Mouse (Mus musculus) 416B (cell line): ENCODE data around the gene Gm5148.
A peak's percentile ranks its signal among the peaks of the same experiment; 100 is the strongest.

Source experiments
- DNase-seq: peaks from one replicate; pipeline ENCODE4 v3.0.0; 2011; ENCODE audit warnings: low read depth

Gene Gm5148

GRCm38 (mm10) chr3:37724171-37724804, at the start of gene Gm5148:
Gm5148 (minus strand) TSS chr3:37724490.
- no peak for DNase-seq

- peak; percentile 51 for DNase-seq
Observed at GRCm38 (mm10) chr3:37770951-37771350, 46.7 kb upstream of the Gm5148 start.

GRCm38 (mm10) chr3:37769268-37769756, 45.0 kb upstream of the Gm5148 start:
- peak; percentile 81 for DNase-seq

DNA sequence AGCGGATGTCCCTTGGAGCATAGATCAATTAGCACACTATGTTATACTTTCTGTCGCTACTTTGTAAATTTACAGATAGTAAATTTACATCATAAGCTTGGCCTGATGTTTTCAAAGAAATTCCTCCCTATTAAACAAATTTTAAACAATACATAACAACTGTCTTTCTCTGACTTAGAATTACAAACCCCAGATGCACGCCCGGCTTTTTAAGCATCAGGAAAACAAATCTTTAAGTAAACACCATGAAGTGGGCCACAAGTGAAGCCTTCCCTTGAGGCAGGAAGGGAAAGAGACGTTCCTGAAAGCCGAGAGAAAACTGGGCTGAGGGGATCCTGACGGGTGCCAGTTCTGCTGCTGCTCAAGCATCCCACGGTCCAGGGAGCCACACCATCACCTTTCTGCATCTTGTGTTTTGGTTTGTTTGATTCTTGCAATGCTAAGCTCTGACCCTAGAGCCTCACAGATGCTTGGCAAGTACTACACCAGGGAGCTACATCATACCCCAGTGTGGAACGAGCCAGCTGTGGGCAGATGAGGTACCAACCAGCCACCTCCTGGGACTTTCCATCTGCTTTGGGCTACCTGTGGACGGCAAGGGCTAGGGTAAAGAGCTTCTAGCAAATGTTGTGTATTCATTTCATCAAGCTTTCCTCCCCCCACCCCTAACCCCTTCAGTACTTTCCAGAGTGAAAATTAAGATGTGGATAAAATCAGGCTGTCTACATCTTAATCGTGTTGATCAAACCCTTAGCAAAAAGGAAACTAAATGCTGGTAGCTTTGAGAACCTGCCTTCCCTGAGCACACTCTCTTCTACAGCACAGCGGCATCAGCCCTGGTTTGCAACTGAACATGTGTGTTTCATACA, 43.1 kb upstream of the Gm5148 start:
- no peak for DNase-seq

- DNase-seq, result no peak
Observed at GRCm38 (mm10) chr3:37766628-37767027, 42.3 kb upstream of the Gm5148 start.

GRCm38 (mm10) chr3:37765971-37766370, 41.7 kb upstream of the Gm5148 start:
- DNase-seq, result no peak

DNA sequence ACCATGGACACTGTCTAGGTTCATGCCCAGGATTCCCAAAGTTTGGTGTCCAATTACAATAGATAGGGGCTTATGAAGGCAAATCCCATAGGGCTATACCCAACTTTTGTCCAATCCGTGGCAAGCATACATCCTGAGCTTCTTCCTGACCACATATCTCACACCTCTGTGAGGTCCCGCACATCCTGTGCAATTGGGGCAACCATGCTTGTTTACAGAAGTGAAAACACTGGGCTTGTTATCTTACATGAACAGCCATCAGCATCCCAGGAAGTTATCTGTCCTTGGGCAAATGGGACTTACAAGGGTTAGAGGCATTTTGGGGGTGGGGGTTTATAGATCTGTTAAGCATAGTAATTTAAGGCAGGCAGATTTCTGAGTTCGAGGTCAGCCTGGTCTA, 41.0 kb upstream of the Gm5148 start:
- no peak for DNase-seq

DNA sequence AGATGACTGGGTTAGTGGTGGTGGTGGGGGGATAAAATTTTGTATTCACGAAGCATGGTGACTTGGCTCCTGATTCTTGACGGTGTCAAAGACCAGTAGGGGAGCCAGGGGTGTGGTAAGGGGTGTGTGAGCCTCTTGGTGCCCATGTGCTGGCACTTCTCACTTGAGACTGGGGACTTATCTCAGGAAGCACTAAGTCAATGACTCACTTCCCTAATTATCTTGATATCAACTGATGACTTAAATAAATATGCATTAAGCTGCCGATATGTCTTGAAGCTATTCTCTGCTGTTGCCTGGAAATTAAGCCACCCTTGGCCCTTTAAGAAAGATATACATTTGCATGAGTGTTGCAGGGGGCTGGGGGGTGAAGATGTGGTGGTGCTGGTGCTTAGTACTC, 38.0 kb upstream of the Gm5148 start:
- DNase-seq, result peak; percentile 94

DNA sequence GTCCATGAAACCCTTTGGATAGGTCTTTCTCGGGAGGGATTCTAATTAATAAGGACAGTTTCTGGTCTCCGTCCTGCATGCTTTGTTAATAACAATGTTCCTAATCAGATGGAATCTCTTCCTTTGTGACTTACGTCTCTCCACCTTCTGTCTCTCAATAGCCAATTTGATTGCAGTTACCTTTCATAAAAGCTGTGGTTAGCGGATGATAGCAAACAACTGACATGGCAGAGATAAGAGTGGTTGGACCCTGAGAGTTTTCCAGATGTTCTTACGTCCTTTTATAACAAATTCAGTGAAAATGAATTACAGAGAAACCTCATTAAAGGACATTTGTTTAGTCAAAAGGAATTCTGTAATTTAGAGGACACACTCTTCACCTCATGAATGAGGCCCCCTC, 37.5 kb upstream of the Gm5148 start:
- DNase-seq, result no peak

GRCm38 (mm10) chr3:37760866-37761265, 36.6 kb upstream of the Gm5148 start:
- peak; percentile 56 for DNase-seq

- no peak for DNase-seq
Observed at GRCm38 (mm10) chr3:37758611-37759322, 34.5 kb upstream of the Gm5148 start.

- DNase-seq, result peak; percentile 78
Observed at GRCm38 (mm10) chr3:37758124-37758523, 33.8 kb upstream of the Gm5148 start.

GRCm38 (mm10) chr3:37757613-37758012, 33.3 kb upstream of the Gm5148 start:
- no peak for DNase-seq

DNA sequence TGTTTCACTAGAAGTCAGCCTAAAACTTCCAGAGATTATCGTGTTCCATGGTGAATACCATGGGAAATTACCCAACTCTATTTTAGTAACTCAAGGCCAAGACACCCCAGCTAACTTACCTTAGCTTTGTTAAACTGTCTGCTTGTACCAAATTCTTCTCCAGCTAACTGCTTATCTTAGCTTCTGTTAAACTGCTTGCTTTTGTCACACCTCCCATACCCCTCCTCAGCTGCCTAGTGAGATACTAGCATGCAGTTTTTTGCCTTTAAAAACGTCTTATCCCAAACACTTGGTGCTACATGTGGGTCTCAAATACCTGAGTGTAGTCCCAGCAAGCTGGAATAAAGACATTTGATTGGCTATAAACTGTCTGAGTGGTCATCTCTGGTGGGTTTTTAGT, 31.7 kb upstream of the Gm5148 start:
- no peak for DNase-seq

DNA sequence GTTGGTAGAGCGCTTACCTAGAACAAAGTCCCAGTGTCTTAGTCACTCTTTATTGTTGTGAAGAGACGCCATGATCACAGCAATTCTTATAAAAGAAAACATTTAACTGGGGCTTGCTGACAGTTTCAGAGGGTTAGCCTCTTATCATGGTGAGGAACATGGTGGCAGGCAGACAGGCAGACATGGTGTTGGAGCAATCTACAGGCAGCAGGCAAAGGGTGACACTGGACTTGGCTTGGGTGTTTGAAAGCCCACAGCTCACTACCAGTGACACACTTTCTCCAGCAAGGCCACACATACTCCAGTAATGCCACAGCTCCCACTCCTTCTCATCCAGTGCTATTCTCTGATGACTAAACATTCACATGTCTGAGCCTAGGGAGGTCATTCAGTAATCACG, 30.3 kb upstream of the Gm5148 start:
- DNase-seq, result no peak

DNA sequence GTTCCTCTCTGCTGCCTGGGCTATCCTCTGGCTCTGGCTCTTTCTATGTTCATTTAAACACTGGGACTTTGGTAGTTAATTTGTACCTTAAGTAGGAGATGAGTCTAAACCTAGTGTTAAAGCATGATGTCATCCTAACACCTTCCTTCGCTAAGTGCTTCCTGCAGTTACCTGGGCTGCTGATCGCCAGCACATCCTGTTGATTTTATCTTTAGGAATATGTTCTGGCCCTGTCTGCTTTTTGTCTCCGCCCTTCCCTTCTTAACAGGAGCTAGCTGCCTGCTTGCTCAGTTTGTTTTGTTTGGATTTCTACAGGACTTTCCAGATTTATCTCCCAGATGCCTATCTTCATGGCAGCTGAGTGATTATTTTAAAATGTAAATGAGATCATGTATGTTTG, 28.9 kb upstream of the Gm5148 start:
- no peak for DNase-seq

DNA sequence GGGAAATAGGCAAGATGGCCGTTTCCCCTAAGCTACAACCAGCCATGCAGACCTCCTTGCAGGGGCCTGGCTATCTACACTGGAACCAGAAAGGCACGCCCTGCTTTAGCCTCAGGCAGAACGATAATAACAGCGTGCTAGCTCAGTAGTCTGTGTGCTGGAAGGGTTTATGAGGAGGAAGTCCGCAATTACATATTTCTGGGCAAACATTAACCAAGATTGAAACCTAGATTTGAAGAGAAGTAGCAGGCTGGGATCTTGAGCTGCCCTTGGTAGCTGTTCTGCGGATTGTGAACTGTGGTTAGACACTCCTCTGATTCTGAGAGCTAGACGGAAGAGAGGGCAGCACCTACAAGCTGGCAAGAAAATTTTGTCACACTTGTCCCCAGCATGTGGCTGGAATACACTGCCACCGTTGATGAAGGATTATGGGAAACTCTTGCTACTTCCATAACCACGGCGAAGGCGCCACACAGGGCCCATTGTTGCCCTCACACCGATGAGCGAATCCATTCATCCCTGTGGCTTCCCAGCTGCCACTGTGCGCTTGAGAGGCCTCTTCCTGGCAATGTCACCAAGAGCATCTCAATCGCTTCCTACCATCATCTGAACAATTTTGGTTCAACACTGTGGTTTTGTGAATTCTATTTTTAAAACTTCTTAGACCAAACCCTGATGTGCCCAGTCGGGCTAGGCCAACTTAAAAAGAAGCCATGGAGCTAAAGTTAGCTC, 23.9 kb upstream of the Gm5148 start:
- DNase-seq, result peak; percentile 82

GRCm38 (mm10) chr3:37747258-37748001, 23.1 kb upstream of the Gm5148 start:
- DNase-seq, result no peak

DNA sequence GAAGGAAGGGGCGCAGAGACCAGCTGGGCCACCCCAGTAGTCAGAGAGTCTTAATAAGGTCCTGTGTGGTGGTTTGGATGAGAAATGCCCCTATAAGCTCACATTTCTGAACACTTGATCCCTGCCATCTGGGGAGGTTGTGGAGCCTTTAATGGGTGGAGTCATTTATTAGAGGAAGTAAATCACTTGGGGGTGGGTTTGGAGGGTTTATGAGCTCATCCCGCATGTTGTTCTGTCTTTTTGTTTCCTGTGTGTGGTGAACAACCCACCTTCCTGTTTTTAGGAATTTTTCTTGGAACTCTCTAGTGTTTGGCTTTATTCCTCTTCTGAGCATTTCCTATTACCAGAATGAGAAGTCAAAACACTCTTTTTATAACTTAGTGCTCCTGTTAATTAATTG, 19.8 kb upstream of the Gm5148 start:
- peak; percentile 27 for DNase-seq

GRCm38 (mm10) chr3:37739996-37740395, 15.7 kb upstream of the Gm5148 start:
- no peak for DNase-seq
